In the genomic region with DNA sequence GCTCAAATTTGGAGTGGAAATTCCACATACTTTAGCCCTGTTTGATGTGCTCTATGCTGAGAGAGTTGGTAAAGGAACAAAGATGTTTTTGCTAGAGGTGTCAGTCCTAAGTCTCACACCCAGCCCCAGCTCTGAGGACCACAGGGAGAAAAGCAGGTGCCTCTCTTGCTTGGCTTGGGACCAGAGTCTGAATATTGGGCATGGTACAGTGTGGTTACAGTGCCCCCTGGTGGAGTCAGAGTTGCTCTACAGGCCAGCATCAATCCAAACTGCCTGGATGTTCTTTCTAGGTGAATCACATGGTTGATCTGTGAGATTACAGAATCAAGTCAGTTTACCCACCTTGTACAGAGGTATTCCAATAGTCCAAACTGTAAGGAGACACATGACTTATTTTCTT, we compare ENCODE assay signal across 9 mouse cellular contexts. TPM values are rescaled to one million over a fixed set of nuclear protein-coding genes. Genes with fewer than 3 reads are reported as not detected.
DNase-seq lines count a peak whose midpoint lies in the region; ATAC-seq and TF ChIP-seq lines count a peak whose summit lies in the region.
"Had no signal": no experiment of that assay in that cellular context is flagged by ENCODE, and none has a peak within 500 bp of the region (broad histone marks: within the 10 kb centered on the region; RNA-seq: fewer than 3 reads in every experiment).

No protein-coding gene starts in this region.

- no peaks in the 10 kb centered on the region for H3K27me3 ChIP-seq in liver, adult 2 months (ENCODE audit: control insufficient read depth, insufficient read depth, low read length)
- H3K27me3 ChIP-seq in neural tube, embryonic 11.5 days (ENCODE audit: control insufficient read depth, insufficient read depth, low read length), result no peaks in the 10 kb centered on the region
- no peaks in the 10 kb centered on the region for H3K27me3 ChIP-seq in testis, adult 2 months (ENCODE audit: control insufficient read depth, insufficient read depth, low read length)
- H3K27me3 ChIP-seq: embryonic facial prominence, embryonic 15.5 days had no signal

- TF ChIP-seq CTCF in liver, adult 2 months (IDR thresholded peaks at IDR 0.05; ENCODE audit: low read depth, low read length), result peak; percentile 87
- TF ChIP-seq CTCF in testis, adult 2 months (IDR thresholded peaks at IDR 0.05; ENCODE audit: control insufficient read depth, insufficient read depth, insufficient replicate concordance, low read depth, low read length), result peak; percentile 74; the same call in 1 of the 2 replicates

- no peaks in the 10 kb centered on the region for H3K79me2 ChIP-seq in liver, adult 2 months (ENCODE audit: control insufficient read depth, insufficient read depth, low read length)

- H3K36me3 ChIP-seq in liver, adult 2 months (ENCODE audit: control insufficient read depth, insufficient read depth, low read length), result no peaks in the 10 kb centered on the region; the same call in 1 of the 2 replicates
- no peaks in the 10 kb centered on the region for H3K36me3 ChIP-seq in neural tube, embryonic 11.5 days (ENCODE audit: control insufficient read depth, insufficient read depth, low read length)
- H3K36me3 ChIP-seq in testis, adult 2 months (ENCODE audit: control insufficient read depth, insufficient read depth, low read length), result no peaks in the 10 kb centered on the region

- peak; percentile 92 for ATAC-seq in common myeloid progenitor, adult 5-6 weeks (replicated peaks; ENCODE audit: low read depth, poor library complexity, severe bottlenecking)
- no peak for ATAC-seq in neural tube, embryonic 11.5 days (ENCODE audit: insufficient read depth, low FRiP score, low TSS enrichment)

- no peak overlapping the region for H3K9ac ChIP-seq in liver, adult 2 months (ENCODE audit: low read depth, low read length)
- no peak overlapping the region for H3K9ac ChIP-seq in neural tube, embryonic 11.5 days (ENCODE audit: low read length)
- H3K9ac ChIP-seq: embryonic facial prominence, embryonic 15.5 days had no signal

- no peaks in the 10 kb centered on the region for H3K9me3 ChIP-seq in neural tube, embryonic 11.5 days (ENCODE audit: control insufficient read depth, low read length)
- H3K9me3 ChIP-seq: embryonic facial prominence, embryonic 15.5 days had no signal

- no peaks in the 10 kb centered on the region for H3K4me1 ChIP-seq in liver, adult 2 months (ENCODE audit: control insufficient read depth, insufficient read depth, low read length)
- no peaks in the 10 kb centered on the region for H3K4me1 ChIP-seq in neural tube, embryonic 11.5 days (ENCODE audit: control insufficient read depth, insufficient read depth, low read length)
- no peaks in the 10 kb centered on the region for H3K4me1 ChIP-seq in testis, adult 2 months (ENCODE audit: control insufficient read depth, insufficient read depth, low read length)
- H3K4me1 ChIP-seq: embryonic facial prominence, embryonic 15.5 days had no signal

- DNase-seq in 416B (ENCODE audit: low read depth) (peak; percentile 78), adipocyte (ENCODE audit: low spot score) (peak; percentile 89)
- peak; percentile 42 to 51 for DNase-seq in gastrocnemius, adult 8-10 months (ENCODE audit: low spot score in 2 of 2)
- peak; percentile 85 for DNase-seq in kidney, adult 9 months
- peak; percentile 50 for DNase-seq in liver, adult 2 months (ENCODE audit: extremely low read depth, low read depth, low spot score)
- peak; percentile 75 for DNase-seq in neural tube, embryonic 11.5 days (ENCODE audit: low spot score)

- no peak overlapping the region for H3K27ac ChIP-seq in liver, adult 2 months (replicated peaks; ENCODE audit: insufficient read depth, low read depth, low read length)
- H3K27ac ChIP-seq in neural tube, embryonic 11.5 days (ENCODE audit: low read depth, low read length), result no peak overlapping the region
- no peak overlapping the region for H3K27ac ChIP-seq in testis, adult 2 months (ENCODE audit: control insufficient read depth, insufficient read depth, low read depth, low read length)
- H3K27ac ChIP-seq: embryonic facial prominence, embryonic 15.5 days had no signal

- no peak for TF ChIP-seq POLR2A in liver, adult 2 months (IDR thresholded peaks at IDR 0.05; ENCODE audit: extremely low read depth, insufficient read depth, low read length)
- TF ChIP-seq POLR2A in testis, adult 2 months (IDR thresholded peaks at IDR 0.05; ENCODE audit: control insufficient read depth, low read depth, low read length), result no peak

- H3K4me3 ChIP-seq in liver, adult 2 months (ENCODE audit: insufficient read depth, low read depth, low read length), result no peak overlapping the region
- no peak overlapping the region for H3K4me3 ChIP-seq in neural tube, embryonic 11.5 days (ENCODE audit: low read depth, low read length)
- no peak overlapping the region for H3K4me3 ChIP-seq in testis, adult 2 months (ENCODE audit: control insufficient read depth, low read depth, low read length)
- H3K4me3 ChIP-seq: embryonic facial prominence, embryonic 15.5 days had no signal

- no peak overlapping the region for H3K4me2 ChIP-seq in neural tube, embryonic 11.5 days (ENCODE audit: low read depth)
- H3K4me2 ChIP-seq: embryonic facial prominence, embryonic 15.5 days had no signal

RNA-seq across cellular contexts. Expression of gene Ddx28, which starts 10.8 kb away (rescaled TPM):
- total RNA-seq in common myeloid progenitor, adult 5-6 weeks (2017), result 8.7 and 12.3 TPM in 2 replicates
- 10 to 100 TPM; 11.2 to 13.1 (median 11.7) TPM for total RNA-seq in gastrocnemius, adult 8-10 months (2022)
- total RNA-seq in liver, adult 2 months (2014; rRNA removed), result 10.3 and 12.2 TPM in 2 replicates
- polyA plus RNA-seq in liver, adult 2 months (2012; rRNA removed), result 9.6 and 10.6 TPM in 2 replicates
- polyA plus RNA-seq in neural tube, embryonic 11.5 days (2014; fragmentation: Nextera tagmentation; extraction: Ambion mirVana), result 21.2 and 24.4 TPM in 2 replicates
- polyA plus RNA-seq in testis, adult 2 months (2012; rRNA removed), result 4.4 and 4.9 TPM in 2 replicates

RNA-seq across cellular contexts. Expression of gene Dpep2nb, which starts 16.7 kb away (rescaled TPM):
- 0.41 TPM in 1 of 2 replicates, not detected in the other for total RNA-seq in common myeloid progenitor, adult 5-6 weeks (2017)
- total RNA-seq in gastrocnemius, adult 8-10 months (2022), result not detected
- not detected in 2 replicates for total RNA-seq in liver, adult 2 months (2014; rRNA removed)
- polyA plus RNA-seq in liver, adult 2 months (2012; rRNA removed), result not detected in 2 replicates
- polyA plus RNA-seq in neural tube, embryonic 11.5 days (2014; fragmentation: Nextera tagmentation; extraction: Ambion mirVana), result not detected in 2 replicates
- 3.0 and 4.1 TPM in 2 replicates for polyA plus RNA-seq in testis, adult 2 months (2012; rRNA removed)
- polyA plus RNA-seq: embryonic facial prominence, embryonic 15.5 days had no signal

RNA-seq across cellular contexts. Expression of gene Dus2, which starts 31.3 kb away (rescaled TPM):
- total RNA-seq in common myeloid progenitor, adult 5-6 weeks (2017), result 9.7 and 17.6 TPM in 2 replicates
- 10 to 100 TPM; 10.3 to 12.7 (median 10.8) TPM for total RNA-seq in gastrocnemius, adult 8-10 months (2022)
- total RNA-seq in liver, adult 2 months (2014; rRNA removed), result 5.7 and 6.8 TPM in 2 replicates
- 5.6 and 7.1 TPM in 2 replicates for polyA plus RNA-seq in liver, adult 2 months (2012; rRNA removed)
- 14.5 and 18.6 TPM in 2 replicates for polyA plus RNA-seq in neural tube, embryonic 11.5 days (2014; fragmentation: Nextera tagmentation; extraction: Ambion mirVana)
- 11.4 and 12.8 TPM in 2 replicates for polyA plus RNA-seq in testis, adult 2 months (2012; rRNA removed)

RNA-seq across cellular contexts. Expression of gene Nfatc3, which starts 36.2 kb away (rescaled TPM):
- total RNA-seq in common myeloid progenitor, adult 5-6 weeks (2017), result 37.3 and 47.8 TPM in 2 replicates
- 10 to 100 TPM; 23.6 to 30.5 (median 25.5) TPM for total RNA-seq in gastrocnemius, adult 8-10 months (2022)
- total RNA-seq in liver, adult 2 months (2014; rRNA removed), result 8.5 and 10.8 TPM in 2 replicates
- polyA plus RNA-seq in liver, adult 2 months (2012; rRNA removed), result 10.6 and 13.3 TPM in 2 replicates
- 3.4 and 3.6 TPM in 2 replicates for polyA plus RNA-seq in neural tube, embryonic 11.5 days (2014; fragmentation: Nextera tagmentation; extraction: Ambion mirVana)
- polyA plus RNA-seq in testis, adult 2 months (2012; rRNA removed), result 9.0 and 11.9 TPM in 2 replicates

RNA-seq across cellular contexts. Expression of gene Dpep3, which starts 43.3 kb away (rescaled TPM):
- total RNA-seq in common myeloid progenitor, adult 5-6 weeks (2017), result not detected in 2 replicates
- total RNA-seq in gastrocnemius, adult 8-10 months (2022), result not detected
- total RNA-seq in liver, adult 2 months (2014; rRNA removed), result not detected in 2 replicates
- not detected in 2 replicates for polyA plus RNA-seq in liver, adult 2 months (2012; rRNA removed)
- not detected in 2 replicates for polyA plus RNA-seq in neural tube, embryonic 11.5 days (2014; fragmentation: Nextera tagmentation; extraction: Ambion mirVana)
- 561 and 647 TPM in 2 replicates for polyA plus RNA-seq in testis, adult 2 months (2012; rRNA removed)
- polyA plus RNA-seq: embryonic facial prominence, embryonic 15.5 days had no signal
